Mouse (Mus musculus): ENCODE measurements at regions not wholly inside any gene's neighbourhood (a gene's known extent, or its start where the extent isn't known, plus 50 kb on each side); places are given as distances from the start of the nearest gene placed in this dataset.

- Histone ChIP-seq H3K27ac (ENCODE audit: insufficient read depth, low read length) (peak overlapping the region; percentile 30; the same call in 1 of the 2 replicates), H3K4me3 (ENCODE audit: insufficient read depth, low read length) (no peak overlapping the region), H3K4me1 (ENCODE audit: control insufficient read depth, insufficient read depth, low read length) (peaks cover 2% of the 10 kb centered on the region; the same call in 1 of the 2 replicates)
- no peak for TF ChIP-seq POLR2A (IDR thresholded peaks at IDR 0.05; ENCODE audit: low read depth, low read length)
- no peak for TF ChIP-seq CTCF (IDR thresholded peaks at IDR 0.05; ENCODE audit: borderline replicate concordance, insufficient read depth, low read length)
These were observed 50.8 kb upstream of the Zfr start for GRCm38 (mm10) chr15:12066857-12067211.

DNA sequence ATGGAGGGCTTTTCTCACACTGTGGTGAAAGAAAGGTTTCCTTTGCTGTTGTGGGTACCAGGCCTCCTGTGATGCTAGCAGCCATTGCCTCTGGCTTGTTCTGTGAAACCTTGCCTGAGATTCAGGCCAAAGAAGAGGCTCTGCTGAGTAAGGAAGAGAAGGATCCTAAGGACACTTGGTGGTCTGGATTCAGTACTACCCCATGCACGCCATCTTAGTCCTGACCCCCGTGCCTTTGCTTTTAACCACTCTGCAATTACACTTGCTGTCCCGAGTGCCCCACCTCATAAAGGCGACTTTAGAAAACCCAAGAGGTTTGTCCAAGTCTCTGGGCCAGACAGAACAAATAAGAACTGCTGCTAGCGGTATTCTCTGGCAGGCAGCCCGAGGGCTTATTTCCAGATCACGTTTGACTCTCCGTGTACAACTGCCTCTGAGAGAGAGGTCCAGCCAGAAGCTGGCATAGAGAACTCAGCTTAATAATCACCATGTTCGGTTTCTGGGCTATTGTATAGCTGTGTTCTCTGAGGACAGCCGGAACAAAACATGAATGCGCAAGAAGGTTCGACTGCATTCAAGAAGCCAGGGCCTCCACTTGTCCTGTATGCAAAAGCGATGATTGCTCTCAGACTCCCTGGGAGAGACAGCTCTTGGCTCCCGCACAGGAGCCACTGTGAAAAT lies 51.3 kb upstream of the Zfr start:
- Histone ChIP-seq H3K4me1 (ENCODE audit: control insufficient read depth, insufficient read depth, low read length) (peaks cover 2% of the 10 kb centered on the region; the same call in 1 of the 2 replicates), H3K4me3 (ENCODE audit: insufficient read depth, low read length) (no peak overlapping the region), H3K27ac (ENCODE audit: insufficient read depth, low read length) (peak overlapping the region; percentile 30; the same call in 1 of the 2 replicates)
- TF ChIP-seq CTCF (IDR thresholded peaks at IDR 0.05; ENCODE audit: borderline replicate concordance, insufficient read depth, low read length): no peak
- TF ChIP-seq POLR2A (IDR thresholded peaks at IDR 0.05; ENCODE audit: low read depth, low read length): no peak

GRCm38 (mm10) chr15:12054870-12055269 lies 58.1 kb upstream of the Sub1 start:
- no peak for TF ChIP-seq CTCF (IDR thresholded peaks at IDR 0.05; ENCODE audit: borderline replicate concordance, insufficient read depth, low read length)
- TF ChIP-seq POLR2A (IDR thresholded peaks at IDR 0.05; ENCODE audit: low read depth, low read length): no peak
- Histone ChIP-seq H3K4me3 (ENCODE audit: insufficient read depth, low read length) (no peak overlapping the region), H3K27ac (ENCODE audit: insufficient read depth, low read length) (no peak overlapping the region), H3K4me1 (ENCODE audit: control insufficient read depth, insufficient read depth, low read length) (peaks cover 2% of the 10 kb centered on the region; the same call in 1 of the 2 replicates)

GRCm38 (mm10) chr15:12053610-12054009 lies 56.8 kb upstream of the Sub1 start:
- H3K27ac ChIP-seq (ENCODE audit: insufficient read depth, low read length): no peak overlapping the region
- no peak overlapping the region for H3K4me3 ChIP-seq (ENCODE audit: insufficient read depth, low read length)
- TF ChIP-seq CTCF (IDR thresholded peaks at IDR 0.05; ENCODE audit: borderline replicate concordance, insufficient read depth, low read length): no peak
- TF ChIP-seq POLR2A (IDR thresholded peaks at IDR 0.05; ENCODE audit: low read depth, low read length): no peak
- H3K4me1 ChIP-seq (ENCODE audit: control insufficient read depth, insufficient read depth, low read length): peaks cover 2% of the 10 kb centered on the region; the same call in 1 of the 2 replicates

DNA sequence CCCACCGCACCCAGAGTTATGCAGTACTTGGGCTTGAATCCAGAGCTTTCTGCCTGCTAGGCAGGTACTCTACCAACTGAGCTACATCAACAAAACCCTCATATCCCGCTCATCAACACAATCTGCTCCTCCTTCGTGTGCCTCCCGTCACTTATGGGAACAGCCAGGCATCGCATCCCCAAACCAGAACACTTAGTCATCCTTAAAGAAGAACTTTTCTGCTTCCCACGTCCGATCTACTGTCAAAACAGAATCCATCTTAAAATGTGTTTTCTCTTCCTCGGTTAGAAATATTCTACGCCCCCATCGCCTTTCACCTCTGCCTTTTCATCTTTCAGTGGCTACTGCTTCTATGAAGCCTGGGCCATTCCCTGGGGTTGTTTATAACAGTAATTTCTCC lies 52.2 kb upstream of the Sub1 start:
- H3K4me3 ChIP-seq (ENCODE audit: insufficient read depth, low read length): no peak overlapping the region
- H3K27ac ChIP-seq (ENCODE audit: insufficient read depth, low read length): no peak overlapping the region
- TF ChIP-seq CTCF (IDR thresholded peaks at IDR 0.05; ENCODE audit: borderline replicate concordance, insufficient read depth, low read length) (no peak), POLR2A (IDR thresholded peaks at IDR 0.05; ENCODE audit: low read depth, low read length) (no peak)
- no peaks in the 10 kb centered on the region for H3K4me1 ChIP-seq (ENCODE audit: control insufficient read depth, insufficient read depth, low read length)

GRCm38 (mm10) chr15:12048214-12048507 lies 51.4 kb upstream of the Sub1 start:
- no peak overlapping the region for H3K27ac ChIP-seq (ENCODE audit: insufficient read depth, low read length)

GRCm38 (mm10) chr15:12047349-12048213 lies 50.8 kb upstream of the Sub1 start:
- H3K4me1 ChIP-seq (ENCODE audit: control insufficient read depth, insufficient read depth, low read length): no peaks in the 10 kb centered on the region
- TF ChIP-seq POLR2A (IDR thresholded peaks at IDR 0.05; ENCODE audit: low read depth, low read length): no peak
- no peak for TF ChIP-seq CTCF (IDR thresholded peaks at IDR 0.05; ENCODE audit: borderline replicate concordance, insufficient read depth, low read length)
- no peak overlapping the region for H3K4me3 ChIP-seq (ENCODE audit: insufficient read depth, low read length)
- no peak overlapping the region for H3K27ac ChIP-seq (ENCODE audit: insufficient read depth, low read length)

More at GRCm38 (mm10) chr15:12048214-12048507, 51.4 kb upstream of the Sub1 start:
- Histone ChIP-seq H3K4me1 (ENCODE audit: control insufficient read depth, insufficient read depth, low read length) (no peaks in the 10 kb centered on the region), H3K4me3 (ENCODE audit: insufficient read depth, low read length) (no peak overlapping the region)
- TF ChIP-seq POLR2A (IDR thresholded peaks at IDR 0.05; ENCODE audit: low read depth, low read length) (no peak), CTCF (IDR thresholded peaks at IDR 0.05; ENCODE audit: borderline replicate concordance, insufficient read depth, low read length) (no peak)
